Mouse (Mus musculus) spleen, postnatal 10 days (tissue): ENCODE results near the gene Sec61b.
A peak's percentile ranks its signal among the peaks of the same experiment; 100 is the strongest.

Experiments used
- DNase-seq, 2 experiments: peaks; one replicate each; pipeline ENCODE4 v3.0.0; 2021 to 2022; ENCODE audit warnings: low spot score in 2 of 2

Gene Sec61b

GRCm38 (mm10) chr4:47480576-47480975, 6.1 kb downstream of the Sec61b start:
- no peak for DNase-seq

- no peak for DNase-seq
These were observed 16.8 kb downstream of the Sec61b start for GRCm38 (mm10) chr4:47491243-47491642.

GRCm38 (mm10) chr4:47492311-47493086, 18.0 kb downstream of the Sec61b start:
- DNase-seq = no peak

DNA sequence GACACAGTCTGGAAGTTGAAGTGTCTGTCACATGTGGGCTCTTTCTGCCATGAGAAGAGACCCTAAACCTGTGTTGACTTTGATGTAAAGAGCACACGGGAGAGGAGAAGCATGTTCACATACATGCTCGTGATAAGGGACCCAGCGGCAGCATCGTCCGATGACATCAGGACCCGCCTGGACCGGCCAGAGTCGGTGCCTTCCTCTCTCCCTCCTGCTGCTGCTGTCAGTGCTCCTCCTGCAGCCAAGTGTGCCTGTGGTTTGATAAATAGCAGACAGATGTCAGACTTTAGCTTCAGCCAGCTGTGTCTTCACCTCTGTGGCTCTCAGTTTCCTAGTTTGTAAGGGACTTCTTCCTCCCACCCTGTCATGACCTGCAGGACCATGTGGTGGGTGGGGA, 19.0 kb downstream of the Sec61b start:
- no peak for DNase-seq

GRCm38 (mm10) chr4:47494137-47494536, 19.7 kb downstream of the Sec61b start:
- DNase-seq = no peak

DNA sequence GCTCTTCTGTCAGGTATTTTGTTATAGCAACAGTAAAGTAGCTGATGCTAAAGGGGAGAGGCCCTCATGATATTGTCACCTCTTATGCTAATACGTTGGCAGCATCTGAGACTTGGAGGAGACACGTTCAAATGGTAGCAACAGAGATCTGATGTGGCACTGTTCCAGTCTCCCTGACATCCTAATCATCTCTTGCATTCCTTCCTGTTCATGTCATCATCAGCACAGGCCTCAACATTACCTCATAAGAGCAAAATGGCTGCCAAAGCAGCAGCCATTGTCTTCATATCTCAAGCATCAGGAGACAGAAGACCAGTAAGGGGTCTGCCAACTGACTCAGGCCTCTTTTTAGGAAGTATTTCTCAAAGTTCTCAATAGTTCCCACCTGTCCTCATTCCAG, 20.2 kb downstream of the Sec61b start:
- DNase-seq = no peak

DNA sequence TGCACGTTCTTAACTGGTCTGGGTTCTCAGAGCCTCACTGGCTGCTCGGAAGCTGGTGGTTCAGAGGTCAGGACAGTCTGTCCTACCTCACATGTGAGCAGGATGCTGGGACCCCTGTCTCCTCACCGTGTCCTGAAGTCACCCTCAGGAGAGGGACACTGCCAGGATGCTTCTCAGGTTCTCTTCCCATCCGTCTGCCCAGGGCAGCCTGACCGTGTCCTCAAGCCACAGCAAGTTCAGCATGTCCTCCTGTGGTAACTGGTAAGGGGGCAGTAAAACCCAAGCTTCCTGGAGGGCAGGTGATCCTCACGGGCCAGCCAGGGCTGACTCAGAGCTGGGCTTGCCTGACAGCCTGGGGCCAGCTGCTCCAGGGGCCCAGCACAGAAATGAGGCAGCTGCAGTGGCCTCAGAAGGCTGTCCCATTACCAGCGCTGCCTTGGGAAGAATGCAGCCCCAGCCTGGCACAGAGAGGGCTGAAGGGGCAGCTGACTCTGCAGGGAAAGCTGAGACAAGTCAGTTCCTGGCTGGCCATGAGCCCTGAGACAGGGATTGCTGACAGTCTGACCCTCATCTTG, 23.4 kb downstream of the Sec61b start:
- DNase-seq = no peak

- DNase-seq = no peak
These were observed 24.7 kb downstream of the Sec61b start for GRCm38 (mm10) chr4:47499121-47499545.

DNA sequence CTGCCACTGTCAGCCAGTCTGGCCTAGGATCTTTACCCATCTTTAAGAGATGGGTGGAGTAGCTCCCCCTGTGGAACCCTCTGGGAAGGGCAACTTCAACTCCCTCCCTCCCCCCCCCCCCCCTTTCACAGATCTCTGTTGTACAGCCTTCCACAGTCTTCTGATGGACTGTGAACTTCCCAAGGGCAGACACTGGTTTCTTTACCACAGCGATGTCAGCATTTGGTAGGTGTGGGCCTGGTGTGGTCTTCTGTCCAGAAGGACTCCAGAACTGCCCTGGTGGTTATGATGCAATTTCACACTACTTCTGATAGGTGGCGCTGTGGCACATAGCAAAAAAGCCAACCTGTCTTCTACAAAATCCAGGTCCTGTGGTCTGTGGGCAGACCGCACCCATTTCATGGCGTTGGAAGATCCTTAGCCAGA, 28.1 kb downstream of the Sec61b start:
- DNase-seq = peak; percentile 18 to 37

DNA sequence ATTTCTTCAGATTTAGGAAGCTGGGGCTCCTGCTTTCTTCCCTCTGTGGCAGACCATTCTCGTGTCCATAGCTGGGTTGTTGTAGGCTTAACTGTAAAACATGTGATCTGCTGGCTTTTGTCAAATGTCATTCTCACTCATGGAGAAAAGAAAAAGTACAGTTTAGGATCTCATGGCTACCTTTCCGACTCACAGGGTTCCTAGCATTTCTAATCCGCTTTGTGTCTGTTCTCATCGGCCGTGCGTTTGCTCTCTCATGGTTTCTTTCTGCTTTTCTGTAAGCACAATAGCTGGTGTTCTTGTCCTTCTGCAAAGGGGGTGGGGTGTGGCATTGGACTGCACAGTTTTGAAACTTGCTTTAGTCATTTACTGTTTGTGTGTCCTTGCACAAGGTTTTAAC, 28.6 kb downstream of the Sec61b start:
- no peak for DNase-seq

GRCm38 (mm10) chr4:47504841-47505517, 30.5 kb downstream of the Sec61b start:
- no peak for DNase-seq

DNA sequence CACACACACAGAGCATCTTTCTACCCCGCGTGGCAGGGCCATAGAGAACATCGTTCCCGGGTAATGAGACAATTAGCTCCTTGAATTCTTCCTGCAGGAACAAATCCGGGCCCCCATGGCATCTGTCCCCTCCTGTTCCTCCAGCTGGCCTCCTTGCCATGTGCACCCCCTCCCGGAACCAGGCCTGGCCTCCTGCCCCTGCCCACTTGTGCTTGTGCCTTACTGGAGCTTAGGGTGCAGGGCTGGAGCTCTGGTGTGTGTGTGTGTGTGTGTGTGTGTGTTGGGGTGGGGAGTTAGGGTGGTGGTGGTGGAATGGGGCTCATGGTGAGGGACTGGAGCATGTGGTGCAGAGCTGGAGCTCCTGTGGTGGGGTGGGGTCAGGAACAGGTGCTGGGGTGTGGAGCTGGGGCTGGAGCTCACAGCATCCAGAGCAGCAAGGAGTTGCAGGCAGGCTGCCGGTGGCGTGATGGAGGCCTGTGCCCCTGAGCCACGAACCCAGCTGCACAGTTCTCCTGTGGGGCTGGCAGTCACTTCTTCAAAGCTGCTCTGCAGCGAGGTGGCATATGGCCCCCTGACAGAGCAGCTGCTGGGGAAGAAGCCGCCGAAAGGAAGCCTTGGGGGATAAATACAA, 44.2 kb downstream of the Sec61b start:
- no peak for DNase-seq

GRCm38 (mm10) chr4:47520076-47520475, 45.6 kb downstream of the Sec61b start:
- no peak for DNase-seq

DNA sequence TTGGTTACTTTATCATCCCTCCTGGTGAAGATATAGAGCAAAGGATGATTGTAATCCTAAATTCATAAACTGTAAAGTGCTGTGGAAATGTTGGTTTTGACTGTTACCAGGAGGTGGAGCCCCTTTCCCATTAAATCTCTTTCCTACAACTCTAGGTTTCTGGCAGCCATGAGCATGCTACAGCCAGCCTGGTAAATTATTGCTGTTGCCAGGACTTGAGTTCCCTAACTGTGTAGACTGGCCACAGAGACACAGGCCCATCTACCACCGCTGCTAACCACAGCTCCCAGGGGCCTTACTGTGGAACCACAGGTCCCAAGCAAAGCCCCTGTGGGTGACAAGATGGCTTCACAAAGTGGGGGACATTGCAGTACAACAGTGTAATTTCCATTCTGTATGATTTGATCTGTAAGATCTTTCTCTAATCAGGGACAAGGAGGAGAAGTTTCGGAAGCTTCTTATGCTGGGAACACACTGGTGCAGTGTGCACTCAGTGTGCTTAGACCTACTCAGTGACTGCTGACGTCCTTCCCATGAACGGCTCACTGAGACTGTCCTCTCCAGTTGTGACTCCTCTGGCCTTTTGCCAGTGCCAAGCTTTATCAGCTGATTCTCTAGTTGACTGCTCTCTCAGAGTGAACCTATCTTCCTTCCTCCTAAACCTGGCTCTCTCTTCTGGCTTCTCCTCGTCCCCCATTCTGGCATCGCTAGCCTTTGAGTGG, 47.6 kb downstream of the Sec61b start:
- DNase-seq = no peak

- DNase-seq = no peak
These were observed 55.4 kb downstream of the Sec61b start for GRCm38 (mm10) chr4:47529866-47530265.
